Mouse (Mus musculus): ENCODE measurements at regions not wholly inside any gene's neighbourhood (a gene's known extent, or its start where the extent isn't known, plus 50 kb on each side); places are given as distances from the start of the nearest gene placed in this dataset.

DNA sequence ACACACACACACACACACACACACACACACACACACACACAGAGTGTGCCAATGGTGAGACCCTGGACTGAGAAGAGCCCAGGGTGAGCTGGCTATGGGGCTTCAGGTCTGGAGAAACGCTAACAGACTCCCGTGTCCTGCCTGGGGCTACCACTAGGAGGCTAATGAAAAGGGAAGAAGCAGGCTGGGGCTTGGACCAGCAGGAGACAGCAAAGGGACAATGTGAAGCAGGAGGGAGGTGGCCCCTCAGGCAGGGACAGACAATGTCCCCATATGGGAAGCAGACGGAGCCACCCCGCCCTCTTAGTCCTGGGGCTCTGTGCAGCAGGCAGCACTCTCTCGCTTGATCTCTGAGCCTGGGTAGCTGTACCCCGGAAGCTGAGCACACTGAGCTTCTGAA lies 93.1 kb downstream of the Hif1an start:
- Histone ChIP-seq H3K27me3 (ENCODE audit: control insufficient read depth, insufficient read depth, low read length) (no peaks in the 10 kb centered on the region; the same call in 1 of the 2 replicates), H3K27ac (ENCODE audit: control insufficient read depth, insufficient read depth, low read length) (no peak overlapping the region), H3K36me3 (ENCODE audit: control insufficient read depth, insufficient read depth, low read length) (no peaks in the 10 kb centered on the region), H3K4me1 (replicated peaks; ENCODE audit: control insufficient read depth, insufficient read depth, low read length) (no peaks in the 10 kb centered on the region), H3K4me3 (ENCODE audit: control insufficient read depth, insufficient read depth, low read length) (no peak overlapping the region)
- no peak for DNase-seq
- 15% methylated on average over 6 of the region's 6 CpGs for WGBS
- TF ChIP-seq CTCF (IDR thresholded peaks at IDR 0.05; ENCODE audit: borderline replicate concordance, control insufficient read depth, extremely low read depth, insufficient read depth, low read length, poor library complexity) (0 out of 2 replicates have a peak, but pooled peaks have one; percentile 20), POLR2A (IDR thresholded peaks at IDR 0.05; ENCODE audit: control insufficient read depth, extremely low read depth, insufficient read depth, low read length, poor library complexity) (no peak)

DNA sequence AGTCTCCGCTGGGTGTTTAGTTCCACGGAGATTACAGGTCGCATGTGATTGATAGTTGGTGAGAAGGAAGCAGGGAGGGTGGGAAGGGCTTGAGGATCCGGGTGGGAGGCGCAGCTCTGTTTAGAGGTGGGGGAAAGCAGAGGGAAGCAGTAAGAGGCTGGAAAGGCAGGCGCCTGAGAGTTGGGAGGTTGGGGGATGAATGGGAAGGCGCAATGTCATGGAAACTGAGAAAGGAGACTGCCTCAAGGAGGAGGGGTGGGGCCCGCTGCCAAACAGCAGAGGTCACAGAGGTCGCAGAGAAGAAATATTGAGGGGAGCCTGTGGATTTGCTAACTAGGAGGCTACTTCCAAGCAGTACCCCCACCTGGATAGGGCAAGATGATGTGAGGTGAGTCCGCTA lies 96.5 kb upstream of the Pax2 start:
- Histone ChIP-seq H3K4me3 (ENCODE audit: control insufficient read depth, insufficient read depth, low read length) (no peak overlapping the region), H3K4me1 (replicated peaks; ENCODE audit: control insufficient read depth, insufficient read depth, low read length) (no peaks in the 10 kb centered on the region), H3K27ac (ENCODE audit: control insufficient read depth, insufficient read depth, low read length) (no peak overlapping the region), H3K27me3 (ENCODE audit: control insufficient read depth, insufficient read depth, low read length) (no peaks in the 10 kb centered on the region), H3K36me3 (ENCODE audit: control insufficient read depth, insufficient read depth, low read length) (no peaks in the 10 kb centered on the region)
- no peak for TF ChIP-seq POLR2A (IDR thresholded peaks at IDR 0.05; ENCODE audit: control insufficient read depth, extremely low read depth, insufficient read depth, low read length, poor library complexity)
- no peak for TF ChIP-seq CTCF (IDR thresholded peaks at IDR 0.05; ENCODE audit: borderline replicate concordance, control insufficient read depth, extremely low read depth, insufficient read depth, low read length, poor library complexity)
- DNase-seq: no peak
- 38% methylated on average over 10 of the region's 10 CpGs for WGBS

DNA sequence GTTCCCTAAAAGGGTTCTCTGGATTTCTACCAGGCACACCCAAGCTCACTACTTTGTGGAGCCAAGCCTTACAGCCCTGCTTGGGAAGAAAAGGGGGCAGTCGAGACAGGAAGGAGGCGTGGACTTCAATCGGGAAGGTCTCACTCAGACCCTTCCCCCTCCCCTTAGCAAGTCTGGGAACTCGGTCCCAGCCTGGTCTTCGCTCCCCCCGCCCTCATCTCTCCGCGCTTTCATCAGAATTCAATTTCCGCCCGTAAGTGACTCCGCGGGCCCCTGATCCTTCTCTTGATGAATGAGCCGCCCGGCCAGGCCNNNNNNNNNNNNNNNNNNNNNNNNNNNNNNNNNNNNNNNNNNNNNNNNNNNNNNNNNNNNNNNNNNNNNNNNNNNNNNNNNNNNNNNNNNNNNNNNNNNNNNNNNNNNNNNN lies 86.3 kb upstream of the Pax2 start:
- TF ChIP-seq CTCF (IDR thresholded peaks at IDR 0.05; ENCODE audit: borderline replicate concordance, control insufficient read depth, extremely low read depth, insufficient read depth, low read length, poor library complexity): no peak
- no peak for TF ChIP-seq POLR2A (IDR thresholded peaks at IDR 0.05; ENCODE audit: control insufficient read depth, extremely low read depth, insufficient read depth, low read length, poor library complexity)
- Histone ChIP-seq H3K27me3 (ENCODE audit: control insufficient read depth, insufficient read depth, low read length) (peaks cover 17% of the 10 kb centered on the region; the same call in 1 of the 2 replicates), H3K4me3 (ENCODE audit: control insufficient read depth, insufficient read depth, low read length) (no peak overlapping the region), H3K4me1 (replicated peaks; ENCODE audit: control insufficient read depth, insufficient read depth, low read length) (no peaks in the 10 kb centered on the region), H3K27ac (ENCODE audit: control insufficient read depth, insufficient read depth, low read length) (no peak overlapping the region), H3K36me3 (ENCODE audit: control insufficient read depth, insufficient read depth, low read length) (no peaks in the 10 kb centered on the region)
- DNase-seq: no peak
- 3% methylated on average over 14 of the region's 14 CpGs for WGBS

DNA sequence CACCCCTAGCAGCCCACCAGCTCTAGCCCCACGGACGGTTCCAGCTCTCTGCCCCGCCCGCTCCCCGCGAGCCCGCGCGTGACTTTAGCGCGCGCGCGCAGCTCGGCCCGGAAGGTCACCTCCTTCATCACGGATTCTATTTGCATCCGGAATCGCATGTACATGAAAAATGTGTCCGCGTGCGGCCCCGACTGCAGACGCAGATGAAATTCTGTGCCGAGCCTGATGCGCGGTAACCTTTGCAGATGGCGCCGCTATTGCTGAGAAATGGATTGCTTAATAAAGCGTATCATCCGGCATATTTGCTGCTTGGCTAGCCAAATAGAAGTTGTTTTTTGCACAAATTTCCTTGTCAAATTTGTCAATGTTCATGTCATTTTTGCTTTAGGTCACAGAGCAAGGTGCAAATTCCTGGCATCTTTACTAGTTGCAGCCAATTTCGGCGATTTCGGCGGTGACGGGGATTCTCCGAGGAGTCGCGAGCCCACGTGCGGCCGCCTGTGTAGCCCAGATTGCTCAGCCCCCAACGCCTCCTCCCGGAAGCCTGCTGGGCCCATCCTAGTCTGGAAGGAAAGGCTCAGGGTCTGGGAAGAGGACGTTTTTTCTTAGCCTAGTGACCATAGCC lies 81.1 kb upstream of the Pax2 start:
- no peak for TF ChIP-seq CTCF (IDR thresholded peaks at IDR 0.05; ENCODE audit: borderline replicate concordance, control insufficient read depth, extremely low read depth, insufficient read depth, low read length, poor library complexity)
- TF ChIP-seq POLR2A (IDR thresholded peaks at IDR 0.05; ENCODE audit: control insufficient read depth, extremely low read depth, insufficient read depth, low read length, poor library complexity): no peak
- Histone ChIP-seq H3K4me3 (ENCODE audit: control insufficient read depth, insufficient read depth, low read length) (no peak overlapping the region), H3K4me1 (replicated peaks; ENCODE audit: control insufficient read depth, insufficient read depth, low read length) (no peaks in the 10 kb centered on the region), H3K36me3 (ENCODE audit: control insufficient read depth, insufficient read depth, low read length) (no peaks in the 10 kb centered on the region), H3K27me3 (ENCODE audit: control insufficient read depth, insufficient read depth, low read length) (peaks cover 14% of the 10 kb centered on the region), H3K27ac (ENCODE audit: control insufficient read depth, insufficient read depth, low read length) (no peak overlapping the region)
- DNase-seq: no peak
- 19% methylated on average over 45 of the region's 45 CpGs for WGBS

DNA sequence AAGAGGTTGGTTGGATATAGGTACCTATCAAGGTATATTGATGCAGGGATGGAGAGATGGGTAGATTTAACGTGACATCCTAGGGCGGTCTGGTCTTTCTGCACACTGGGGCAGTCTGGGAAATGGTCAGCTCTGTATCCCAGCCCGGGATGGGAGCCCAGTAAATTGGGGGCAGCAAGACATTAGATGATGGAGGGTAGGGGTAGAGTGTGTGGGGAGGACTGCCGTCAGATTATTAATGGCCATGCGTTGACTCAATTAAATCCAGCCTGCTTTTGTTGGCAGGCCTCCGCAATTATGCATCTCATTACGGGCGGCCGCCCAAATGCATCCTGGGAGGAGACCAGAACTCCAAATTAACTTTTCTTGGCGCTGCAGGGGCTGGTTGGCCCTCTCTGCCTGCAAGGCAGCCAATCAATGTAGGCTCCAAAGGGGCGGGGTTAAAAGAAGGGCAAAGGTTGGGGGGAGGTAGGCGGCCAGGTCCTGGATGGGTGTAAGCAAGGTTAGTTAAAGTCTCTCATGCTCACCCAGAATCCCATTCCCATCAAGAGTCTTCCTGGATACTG lies 79.2 kb upstream of the Pax2 start:
- Histone ChIP-seq H3K36me3 (ENCODE audit: control insufficient read depth, insufficient read depth, low read length) (no peaks in the 10 kb centered on the region), H3K4me1 (replicated peaks; ENCODE audit: control insufficient read depth, insufficient read depth, low read length) (no peaks in the 10 kb centered on the region), H3K4me3 (ENCODE audit: control insufficient read depth, insufficient read depth, low read length) (no peak overlapping the region), H3K27ac (ENCODE audit: control insufficient read depth, insufficient read depth, low read length) (no peak overlapping the region), H3K27me3 (ENCODE audit: control insufficient read depth, insufficient read depth, low read length) (peaks cover 8% of the 10 kb centered on the region)
- no peak for DNase-seq
- 15% methylated on average over 12 of the region's 12 CpGs for WGBS
- TF ChIP-seq POLR2A (IDR thresholded peaks at IDR 0.05; ENCODE audit: control insufficient read depth, extremely low read depth, insufficient read depth, low read length, poor library complexity) (no peak), CTCF (IDR thresholded peaks at IDR 0.05; ENCODE audit: borderline replicate concordance, control insufficient read depth, extremely low read depth, insufficient read depth, low read length, poor library complexity) (no peak)

DNA sequence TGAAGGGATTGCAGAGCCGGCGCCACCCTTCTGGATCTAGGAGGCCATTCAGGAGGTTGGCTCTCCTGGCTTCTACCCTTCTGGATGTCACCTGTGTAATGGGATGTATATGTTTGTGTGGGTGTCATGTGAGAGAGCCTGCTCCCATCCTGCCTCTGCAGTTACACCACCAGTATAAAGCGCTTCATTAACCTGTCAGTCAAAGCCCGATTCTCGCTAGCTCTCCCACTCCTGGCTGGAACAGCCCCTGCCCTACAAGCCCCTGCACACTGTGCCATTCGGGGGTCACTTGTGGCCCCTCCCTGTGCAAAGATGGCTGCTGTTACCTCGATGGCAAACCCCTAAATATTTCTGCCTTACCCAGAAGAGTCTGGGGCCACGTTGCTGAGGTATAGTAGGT lies 78.5 kb upstream of the Pax2 start:
- no peaks in the 10 kb centered on the region for H3K36me3 ChIP-seq (ENCODE audit: control insufficient read depth, insufficient read depth, low read length)
- H3K4me3 ChIP-seq (ENCODE audit: control insufficient read depth, insufficient read depth, low read length): no peak overlapping the region
- no peaks in the 10 kb centered on the region for H3K4me1 ChIP-seq (replicated peaks; ENCODE audit: control insufficient read depth, insufficient read depth, low read length)
- WGBS: 68% methylated on average over 8 of the region's 8 CpGs
- TF ChIP-seq CTCF (IDR thresholded peaks at IDR 0.05; ENCODE audit: borderline replicate concordance, control insufficient read depth, extremely low read depth, insufficient read depth, low read length, poor library complexity): no peak
- no peak for TF ChIP-seq POLR2A (IDR thresholded peaks at IDR 0.05; ENCODE audit: control insufficient read depth, extremely low read depth, insufficient read depth, low read length, poor library complexity)
- H3K27me3 ChIP-seq (ENCODE audit: control insufficient read depth, insufficient read depth, low read length): peaks cover 5% of the 10 kb centered on the region
- no peak overlapping the region for H3K27ac ChIP-seq (ENCODE audit: control insufficient read depth, insufficient read depth, low read length)
- no peak for DNase-seq
